Comparison of ENCODE assay signal across 28 mouse cellular contexts in the genomic region with DNA sequence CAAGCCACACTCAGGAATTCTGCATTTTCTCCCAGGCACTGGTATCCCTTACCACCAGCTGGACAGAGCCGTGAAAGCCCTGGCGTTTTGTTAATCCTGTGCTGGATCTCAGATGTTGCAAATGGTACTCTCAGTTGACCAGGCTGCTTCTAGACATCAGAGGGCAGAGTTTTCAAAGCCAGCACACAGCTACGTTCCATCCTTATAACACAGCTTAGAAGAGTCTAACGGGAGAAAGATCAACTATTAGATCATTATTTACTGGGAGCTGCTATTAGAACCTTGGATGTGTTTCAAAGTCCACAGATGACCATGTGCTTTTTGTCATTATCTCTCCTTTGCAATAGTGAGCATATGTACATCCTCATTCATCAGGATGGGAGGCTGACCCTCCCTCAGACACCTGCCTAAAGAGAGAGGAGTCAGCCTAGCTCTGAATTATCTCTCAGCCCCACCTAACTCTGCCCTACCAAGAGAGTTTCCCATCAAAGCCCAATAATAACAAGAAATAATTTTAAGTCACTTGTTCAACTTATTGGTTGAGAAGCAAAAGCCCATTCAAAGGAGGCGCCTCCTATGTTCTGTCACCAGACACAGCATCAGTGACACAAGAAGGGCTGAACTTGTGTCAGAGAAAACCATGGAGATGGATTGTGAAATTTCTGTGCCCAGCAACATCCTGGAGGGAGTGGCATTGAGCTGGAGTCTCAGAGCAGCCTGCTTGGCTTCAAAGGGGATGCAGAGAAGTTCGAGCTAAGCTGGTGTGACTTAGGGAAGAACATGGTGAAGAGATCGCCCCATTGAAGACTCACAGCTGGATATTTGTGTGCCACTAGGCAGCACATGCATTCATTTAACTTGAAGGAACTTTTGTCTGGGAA. TPM values are rescaled to one million over a fixed set of nuclear protein-coding genes. Genes with fewer than 3 reads are reported as not detected.
DNase-seq lines count a peak whose midpoint lies in the region; ATAC-seq lines count a peak whose summit lies in the region.
"Had no signal": no experiment of that assay in that cellular context is flagged by ENCODE, and none has a peak within 500 bp of the region (broad histone marks: within the 10 kb centered on the region; RNA-seq: fewer than 3 reads in every experiment).

No protein-coding gene starts in this region.

- no peaks in the 10 kb centered on the region for H3K9me3 ChIP-seq in lung, embryonic 16.5 days (ENCODE audit: control insufficient read depth, low read length)
- H3K9me3 ChIP-seq: forebrain, embryonic 10.5 days; forebrain, embryonic 13.5 days; heart, embryonic 10.5 days; hindbrain, embryonic 12.5 days; hindbrain, embryonic 15.5 days had no signal

- peak; percentile 81 for ATAC-seq in lung, embryonic 16.5 days (ENCODE audit: low read depth)
- peak; percentile 95 for ATAC-seq in granulocyte monocyte progenitor cell, adult 5-6 weeks (replicated peaks; ENCODE audit: poor library complexity, severe bottlenecking)
- ATAC-seq in megakaryocyte, adult 5-6 weeks (ENCODE audit: poor library complexity, severe bottlenecking): peak; percentile 86
- no peak for ATAC-seq in monocyte, adult 5-6 weeks (replicated peaks; ENCODE audit: insufficient number of reproducible peaks, low FRiP score, low TSS enrichment, poor library complexity, severe bottlenecking)
- ATAC-seq: activated CD4-positive, CD25-positive, alpha-beta regulatory T cell, adult 4 months; CD4-positive, CD25-positive, alpha-beta regulatory T cell, adult 4 months; forebrain, embryonic 13.5 days; forebrain, embryonic 16.5 days had no signal

- no peak overlapping the region for H3K9ac ChIP-seq in lung, embryonic 16.5 days (ENCODE audit: low read length)
- H3K9ac ChIP-seq: forebrain, embryonic 13.5 days; heart, embryonic 13.5 days; hindbrain, embryonic 12.5 days; hindbrain, embryonic 15.5 days had no signal

- no peaks in the 10 kb centered on the region for H3K27me3 ChIP-seq in lung, embryonic 16.5 days (ENCODE audit: control insufficient read depth, insufficient read depth, low read depth, low read length)
- H3K27me3 ChIP-seq: forebrain, embryonic 13.5 days; heart, embryonic 13.5 days; hindbrain, embryonic 12.5 days; hindbrain, embryonic 15.5 days had no signal

- H3K36me3 ChIP-seq in lung, embryonic 16.5 days (ENCODE audit: control insufficient read depth, insufficient read depth, low read length): no peaks in the 10 kb centered on the region
- H3K36me3 ChIP-seq: forebrain, embryonic 10.5 days; heart, embryonic 10.5 days; heart, embryonic 13.5 days; hindbrain, embryonic 12.5 days; hindbrain, embryonic 15.5 days had no signal

- no peak for DNase-seq in lung, postnatal 36 days
- DNase-seq in frontal cortex, postnatal 10 days (ENCODE audit: low spot score in 2 of 2): no peak
- DNase-seq: adrenal gland, adult 8-10 months; adrenal gland, postnatal 25 days; cerebellum, adult 11-12 months; cerebellum, adult 8-10 months; cerebellum, postnatal 10 days; cerebellum, postnatal 36 days; gastrocnemius, postnatal 25 days; heart, adult 2 months; heart, postnatal 14 days; heart, postnatal 4 days had no signal

- H3K4me3 ChIP-seq in lung, embryonic 16.5 days (ENCODE audit: low read length): no peak overlapping the region
- H3K4me3 ChIP-seq: forebrain, embryonic 10.5 days; forebrain, embryonic 13.5 days; heart, adult 2 months; heart, embryonic 10.5 days; heart, embryonic 13.5 days; hindbrain, embryonic 12.5 days; hindbrain, embryonic 15.5 days had no signal

- WGBS in lung, embryonic 16.5 days: 45% methylated on average over 7 of the region's 7 CpGs

- no peaks in the 10 kb centered on the region for H3K4me1 ChIP-seq in lung, embryonic 16.5 days (replicated peaks; ENCODE audit: control insufficient read depth, insufficient read depth, low read length)
- H3K4me1 ChIP-seq: forebrain, embryonic 10.5 days; forebrain, embryonic 13.5 days; heart, embryonic 10.5 days; heart, embryonic 13.5 days; hindbrain, embryonic 12.5 days; hindbrain, embryonic 15.5 days had no signal

- H3K27ac ChIP-seq in lung, embryonic 16.5 days (ENCODE audit: low read length): no peak overlapping the region
- H3K27ac ChIP-seq: forebrain, embryonic 10.5 days; forebrain, embryonic 13.5 days; heart, adult 2 months; heart, embryonic 10.5 days; heart, embryonic 13.5 days; hindbrain, embryonic 12.5 days; hindbrain, embryonic 15.5 days had no signal

- H3K4me2 ChIP-seq in lung, embryonic 16.5 days (ENCODE audit: low read depth, low read length): no peak overlapping the region
- H3K4me2 ChIP-seq: forebrain, embryonic 13.5 days; heart, embryonic 13.5 days; hindbrain, embryonic 12.5 days; hindbrain, embryonic 15.5 days had no signal

RNA-seq across cellular contexts. Expression of a gene that starts 37.8 kb away (rescaled TPM):
- polyA plus RNA-seq in lung, embryonic 16.5 days (2015; fragmentation: Nextera tagmentation; extraction: Ambion mirVana): 0.06 TPM in 1 of 2 replicates, not detected in the other
- total RNA-seq in granulocyte monocyte progenitor cell, adult 5-6 weeks (2014; fragmentation: Nextera tagmentation): not detected in 2 replicates
- not detected in 2 replicates for total RNA-seq in granulocyte monocyte progenitor cell, adult 5-6 weeks (2017)
- total RNA-seq in megakaryocyte, adult 5-6 weeks (2015): 0.30 TPM in 1 of 2 replicates, not detected in the other
- 0.20 and 0.22 TPM in 2 replicates for total RNA-seq in megakaryocyte, adult 5-6 weeks (2017)
- not detected in 3 replicates for total RNA-seq in monocyte, adult 5-6 weeks (2017)
- total RNA-seq: adrenal gland, adult 8-10 months; adrenal gland, postnatal 25 days; gastrocnemius, postnatal 25 days; heart, adult 2 months; heart, postnatal 14 days; heart, postnatal 4 days; MEL had no signal
- polyA plus RNA-seq: activated CD4-positive, CD25-positive, alpha-beta regulatory T cell, adult 4 months; C2C12; CD4-positive, CD25-positive, alpha-beta regulatory T cell, adult 4 months; forebrain, embryonic 10.5 days; heart, adult 2 months; heart, embryonic 10.5 days; heart, embryonic 13.5 days; heart, embryonic 16.5 days had no signal
